Mouse (Mus musculus) forebrain, postnatal 0 days (tissue): Measurements from ENCODE around the gene Adamtsl5. TPM values are rescaled to one million over a fixed set of nuclear protein-coding genes. Genes with fewer than 3 reads are reported as not detected.

Source experiments
- ATAC-seq: fragments of 200-750 bp; cut with Nextera tagmentation; 2 replicates; pipeline ENCODE4 v1.8.0; 2017; ENCODE audit warnings: mild to moderate bottlenecking, moderate library complexity
- DNase-seq: peaks from one replicate; pipeline ENCODE4 v3.0.0-alpha.2; 2015
- H3K27ac ChIP-seq: fragments of 300-500 bp; sonication (generic); 2 replicates; pipeline ENCODE4 v1.5.1; 2014; ENCODE audit warnings: low read depth, mild to moderate bottlenecking, antibody characterized with exemption, low read length, moderate library complexity, mixed read lengths
- H3K27me3 ChIP-seq: fragments of 300-500 bp; sonication (generic); 2 replicates; pipeline ENCODE4 v1.6.1; 2014; ENCODE audit warnings: mild to moderate bottlenecking, low read length, mixed read lengths; ENCODE audit not compliant: insufficient read depth
- H3K36me3 ChIP-seq: fragments of 300-500 bp; sonication (generic); 2 replicates; pipeline ENCODE4 v1.6.1; 2014; ENCODE audit warnings: mild to moderate bottlenecking, moderate library complexity; ENCODE audit not compliant: insufficient read depth
- H3K4me1 ChIP-seq: fragments of 300-500 bp; sonication (generic); 2 replicates; pipeline ENCODE4 v1.6.1; 2014; ENCODE audit warnings: antibody characterized with exemption; ENCODE audit not compliant: insufficient read depth
- H3K4me2 ChIP-seq: fragments of 300-500 bp; sonication (generic); 2 replicates; pipeline ENCODE4 v1.6.1; 2014; ENCODE audit warnings: low read depth, mild to moderate bottlenecking, moderate library complexity
- H3K4me3 ChIP-seq: fragments of 300-500 bp; sonication (generic); 2 replicates; pipeline ENCODE4 v1.5.1; 2014; ENCODE audit warnings: low read depth, low read length, mixed read lengths
- H3K9ac ChIP-seq: fragments of 300-500 bp; sonication (generic); 2 replicates; pipeline ENCODE4 v1.6.1; 2014; ENCODE audit warnings: mild to moderate bottlenecking
- H3K9me3 ChIP-seq: fragments of 300-500 bp; sonication (generic); 2 replicates; pipeline ENCODE4 v1.6.1; 2016; ENCODE audit warnings: low read length
- CTCF ChIP-seq: sonication (generic); IDR thresholded peaks from 2 replicates; pipeline ENCODE4 v1.5.1; 2016; ENCODE audit warnings: antibody characterized with exemption, control low read depth, low read depth
- WGBS: fragments of 180-500 bp; shearing (Covaris S2); extraction: QIAGEN DNeasy Blood & Tissue Kit; methylation state at CpG from one replicate; pipeline ENCODE4 v1.1.7; 2014; 5-methylcytosine and 5-hydroxymethylcytosine counted together
- polyA plus RNA-seq: library from polyadenylated mRNA; unstranded; fragments of >200 nt; fragmentation: Nextera tagmentation; extraction: Ambion mirVana; gene quantifications from 2 replicates; pipeline ENCODE4 v1.2.1, GENCODE M21; 2015
- total RNA-seq: library from RNA; depleted of rRNA; stranded (reverse); fragments of >200 nt; gene quantifications from 2 replicates; pipeline ENCODE4 v1.2.3, GENCODE M21; 2014

Adamtsl5 gene
- total and polyA plus RNA-seq, 2 experiments from 2014 or later, result 0.33 to 0.81 TPM

DNA sequence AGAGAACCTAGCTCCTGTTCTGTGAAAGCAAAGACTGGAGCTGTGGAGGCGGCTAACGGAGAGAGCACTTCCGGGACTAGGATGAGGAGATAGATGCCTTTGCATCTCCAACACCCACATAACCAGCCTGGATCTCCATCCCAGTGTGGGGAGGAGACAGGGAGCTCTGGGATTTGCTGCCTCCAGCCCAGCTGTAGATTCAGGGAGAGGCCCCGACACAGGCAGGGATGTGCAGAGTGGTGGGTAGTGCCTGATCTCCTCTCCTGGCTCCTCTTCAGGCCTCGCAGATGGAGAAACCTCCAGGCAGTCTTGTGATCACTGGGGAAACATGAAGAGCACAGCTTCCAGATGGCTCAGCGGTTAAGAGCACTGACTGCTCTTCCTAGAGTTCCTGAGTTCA lies 24.5 kb upstream of the Adamtsl5 start:
- TF ChIP-seq CTCF, result no peak
- ATAC-seq (no peak), DNase-seq (no peak)
- Histone ChIP-seq H3K4me2 (no peak overlapping the region), H3K36me3 (no peaks in the 10 kb centered on the region), H3K27ac (no peak overlapping the region), H3K4me3 (no peak overlapping the region), H3K27me3 (no peaks in the 10 kb centered on the region), H3K9me3 (no peaks in the 10 kb centered on the region), H3K9ac (no peak overlapping the region), H3K4me1 (no peaks in the 10 kb centered on the region)
- WGBS, result 78% methylated on average over 6 of the region's 6 CpGs

DNA sequence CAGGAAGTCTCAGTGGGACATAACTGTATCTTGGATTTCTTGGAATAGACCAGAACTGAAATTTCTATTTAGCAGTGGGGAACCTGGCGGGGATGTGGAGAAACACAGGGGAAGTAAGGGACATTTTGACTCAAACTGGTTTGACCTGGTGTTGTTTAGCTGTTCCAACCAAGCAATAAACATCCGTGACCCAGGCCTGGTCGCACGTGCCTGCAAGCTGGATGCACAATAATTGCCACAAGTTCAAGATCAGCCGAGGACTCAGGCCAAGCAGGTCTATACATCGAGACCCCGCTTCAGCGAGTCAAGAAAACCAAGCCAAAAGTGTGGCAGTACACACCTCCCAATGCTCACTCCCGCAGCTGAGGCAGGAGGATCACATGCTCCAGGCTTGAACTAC lies 23.8 kb upstream of the Adamtsl5 start:
- Histone ChIP-seq H3K27ac (peak overlapping the region; percentile 10; the same call in 1 of the 2 replicates), H3K4me1 (no peaks in the 10 kb centered on the region), H3K4me2 (peak overlapping the region; percentile 13; the same call in 1 of the 2 replicates), H3K9me3 (no peaks in the 10 kb centered on the region), H3K36me3 (no peaks in the 10 kb centered on the region), H3K9ac (no peak overlapping the region), H3K4me3 (no peak overlapping the region), H3K27me3 (no peaks in the 10 kb centered on the region)
- ATAC-seq (no peak), DNase-seq (no peak)
- no peak; the same call in 1 of the 2 replicates for TF ChIP-seq CTCF
- WGBS, result 50% methylated on average over 9 of the region's 9 CpGs

DNA sequence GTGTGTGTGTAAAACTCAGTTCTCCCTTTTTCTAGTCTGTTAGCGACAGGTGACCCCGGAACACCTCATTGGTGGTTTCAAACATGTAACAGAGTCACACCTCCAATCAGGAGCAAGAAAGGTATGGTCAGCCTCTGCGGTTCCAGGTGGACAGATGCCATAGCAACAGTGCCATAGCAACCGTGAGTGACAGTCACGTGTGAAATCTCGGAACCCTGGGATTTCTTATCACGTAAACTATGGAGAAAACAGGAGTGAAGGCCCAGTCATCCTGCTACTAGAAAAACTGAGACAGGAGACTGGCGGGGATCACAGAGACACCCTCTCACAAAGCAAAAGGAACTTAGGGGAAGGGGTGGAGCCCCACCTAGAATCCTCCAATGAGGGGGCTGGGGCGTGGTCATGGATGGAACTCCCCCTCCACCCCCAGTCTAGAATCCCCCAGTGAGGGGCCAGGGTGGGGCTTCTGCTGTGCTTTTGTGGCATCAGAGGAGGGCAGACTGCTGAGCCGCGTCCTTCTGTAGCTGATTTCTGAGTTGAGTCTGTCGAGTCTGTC lies 23.3 kb upstream of the Adamtsl5 start:
- Histone ChIP-seq H3K27ac (peak overlapping the region; percentile 10; the same call in 1 of the 2 replicates), H3K4me3 (0 out of 2 replicates have a peak overlapping the region, but pooled peaks have one; percentile 11), H3K4me1 (no peaks in the 10 kb centered on the region), H3K4me2 (peak overlapping the region; percentile 13; the same call in 1 of the 2 replicates), H3K9ac (no peak overlapping the region), H3K9me3 (no peaks in the 10 kb centered on the region), H3K27me3 (no peaks in the 10 kb centered on the region), H3K36me3 (no peaks in the 10 kb centered on the region)
- 3% methylated on average over 12 of the region's 12 CpGs for WGBS
- peak; percentile 79 for DNase-seq
- TF ChIP-seq CTCF, result no peak
- ATAC-seq, result peak; percentile 84

DNA sequence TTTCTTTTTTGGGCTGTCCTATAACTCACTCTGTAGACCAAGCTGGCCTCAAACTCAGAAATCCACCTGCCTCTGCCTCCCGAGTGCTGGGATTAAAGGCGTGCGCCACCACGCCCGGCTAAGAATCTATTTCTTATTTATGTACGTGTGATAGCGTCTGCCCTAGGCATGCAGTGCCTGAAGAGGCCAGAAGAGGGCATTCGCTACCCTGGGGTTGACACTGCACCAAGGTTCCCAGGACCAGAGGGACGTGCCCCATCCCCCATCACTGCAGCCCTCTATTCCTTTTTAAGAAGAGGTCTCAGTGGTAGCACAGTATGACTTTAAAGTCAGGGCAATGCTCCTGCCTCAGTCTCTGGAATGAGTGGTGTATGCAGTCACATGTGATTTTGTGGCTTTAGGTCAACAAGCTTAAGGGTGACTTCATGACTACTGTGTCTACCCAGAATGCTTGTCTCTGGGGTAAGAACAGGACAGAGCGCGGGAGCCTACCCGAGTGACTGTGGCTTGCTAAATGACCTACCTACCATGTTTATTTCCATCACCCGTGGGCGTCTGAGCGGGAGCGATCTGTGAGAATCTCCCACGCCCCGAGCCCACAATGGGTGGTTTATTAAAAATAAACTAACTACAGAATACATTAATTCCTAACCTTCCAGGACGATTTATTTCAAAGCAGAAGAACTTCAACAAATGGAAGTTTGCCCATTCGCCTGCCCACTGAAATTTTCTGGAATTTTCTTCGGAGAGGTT lies 22.0 kb upstream of the Adamtsl5 start:
- Histone ChIP-seq H3K9ac (no peak overlapping the region), H3K4me2 (no peak overlapping the region), H3K27ac (no peak overlapping the region), H3K36me3 (no peaks in the 10 kb centered on the region), H3K4me3 (no peak overlapping the region), H3K4me1 (no peaks in the 10 kb centered on the region), H3K9me3 (no peaks in the 10 kb centered on the region), H3K27me3 (no peaks in the 10 kb centered on the region)
- ATAC-seq (no peak), DNase-seq (no peak)
- TF ChIP-seq CTCF, result peak; percentile 6; the same call in 1 of the 2 replicates
- WGBS, result 84% methylated on average over 21 of the region's 21 CpGs

DNA sequence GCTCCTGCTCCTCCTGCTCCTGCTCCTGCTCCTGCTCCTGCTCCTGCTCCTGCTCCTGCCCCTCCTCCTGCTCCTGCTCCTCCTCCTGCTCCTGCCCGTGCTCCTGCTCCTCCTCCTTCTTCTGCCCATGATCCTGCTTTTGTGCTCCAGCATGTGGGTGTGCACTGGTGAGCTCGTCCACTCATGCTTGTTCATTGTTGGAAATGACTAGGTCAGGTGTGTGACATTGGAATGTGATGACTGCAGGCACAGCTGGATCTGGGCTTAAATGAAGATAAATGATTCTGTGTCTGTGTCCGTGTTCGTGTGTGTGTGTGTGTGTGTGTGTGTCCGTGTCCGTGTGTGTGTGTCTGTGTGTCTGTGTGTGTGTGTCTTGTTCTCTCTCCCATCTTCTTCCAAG lies 20.2 kb upstream of the Adamtsl5 start:
- Histone ChIP-seq H3K27me3 (peaks cover 3% of the 10 kb centered on the region; the same call in 1 of the 2 replicates), H3K36me3 (no peaks in the 10 kb centered on the region), H3K9me3 (no peaks in the 10 kb centered on the region), H3K4me2 (no peak overlapping the region), H3K4me3 (no peak overlapping the region), H3K27ac (no peak overlapping the region), H3K4me1 (no peaks in the 10 kb centered on the region), H3K9ac (no peak overlapping the region)
- ATAC-seq (no peak), DNase-seq (no peak)
- TF ChIP-seq CTCF, result no peak
- WGBS, result 93% methylated on average over 6 of the region's 6 CpGs

DNA sequence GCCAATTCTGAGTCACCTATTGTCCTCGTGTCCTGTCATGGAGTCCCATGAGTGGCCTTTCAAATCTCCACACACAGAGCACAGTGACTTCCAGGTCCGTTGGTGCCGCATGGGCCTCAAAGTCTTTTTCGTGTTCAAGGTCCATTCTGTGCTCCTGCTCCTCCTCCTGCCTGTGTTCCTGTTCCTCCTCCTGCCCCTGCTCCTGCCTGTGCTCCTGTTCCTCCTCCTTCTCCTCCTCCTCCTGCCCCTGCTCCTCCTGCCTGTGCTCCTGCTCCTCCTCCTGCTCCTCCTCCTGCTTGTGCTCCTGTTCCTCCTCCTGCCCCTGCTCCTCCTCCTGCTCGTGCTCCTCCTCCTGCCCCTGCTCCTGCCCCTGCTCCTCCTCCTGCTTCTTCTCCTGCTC lies 19.7 kb upstream of the Adamtsl5 start:
- 62% methylated on average over 5 of the region's 5 CpGs for WGBS
- no peak overlapping the region for H3K9ac ChIP-seq
- H3K4me2 ChIP-seq, result no peak overlapping the region
- H3K4me1 ChIP-seq, result no peaks in the 10 kb centered on the region
- no peak overlapping the region for H3K4me3 ChIP-seq
- H3K36me3 ChIP-seq, result no peaks in the 10 kb centered on the region
- H3K9me3 ChIP-seq, result no peaks in the 10 kb centered on the region
- ATAC-seq (no peak), DNase-seq (no peak)
- H3K27me3 ChIP-seq, result peaks cover 3% of the 10 kb centered on the region; the same call in 1 of the 2 replicates
- no peak overlapping the region for H3K27ac ChIP-seq
- TF ChIP-seq CTCF, result no peak

DNA sequence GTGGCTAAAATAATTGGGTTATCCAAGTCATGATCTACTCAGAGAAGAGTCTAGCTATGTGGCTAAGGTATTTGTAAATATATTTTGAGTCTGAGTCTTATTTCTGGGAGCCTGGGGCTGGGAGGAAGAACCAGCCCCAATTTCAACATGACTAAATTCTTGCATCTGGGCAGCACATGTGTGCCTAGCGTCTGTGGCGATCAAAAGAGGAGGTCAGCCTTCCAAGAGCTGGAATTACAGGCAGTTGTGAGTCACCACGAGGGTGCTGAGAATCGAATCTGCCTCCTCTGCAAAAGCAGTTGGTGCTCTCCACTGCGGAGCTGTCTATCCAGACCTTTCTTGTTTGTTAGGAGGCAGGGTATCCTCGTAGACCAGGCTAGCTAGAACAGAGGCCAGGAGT lies 17.5 kb upstream of the Adamtsl5 start:
- H3K4me2 ChIP-seq, result no peak overlapping the region
- ATAC-seq (no peak), DNase-seq (no peak)
- H3K4me1 ChIP-seq, result no peaks in the 10 kb centered on the region
- peaks cover 3% of the 10 kb centered on the region; the same call in 1 of the 2 replicates for H3K27me3 ChIP-seq
- no peak overlapping the region for H3K9ac ChIP-seq
- no peak overlapping the region for H3K4me3 ChIP-seq
- H3K36me3 ChIP-seq, result no peaks in the 10 kb centered on the region
- no peaks in the 10 kb centered on the region for H3K9me3 ChIP-seq
- no peak for TF ChIP-seq CTCF
- 73% methylated on average over 6 of the region's 6 CpGs for WGBS
- H3K27ac ChIP-seq, result no peak overlapping the region
